Mouse (Mus musculus): ENCODE measurements around the gene Galnt2.

DNA sequence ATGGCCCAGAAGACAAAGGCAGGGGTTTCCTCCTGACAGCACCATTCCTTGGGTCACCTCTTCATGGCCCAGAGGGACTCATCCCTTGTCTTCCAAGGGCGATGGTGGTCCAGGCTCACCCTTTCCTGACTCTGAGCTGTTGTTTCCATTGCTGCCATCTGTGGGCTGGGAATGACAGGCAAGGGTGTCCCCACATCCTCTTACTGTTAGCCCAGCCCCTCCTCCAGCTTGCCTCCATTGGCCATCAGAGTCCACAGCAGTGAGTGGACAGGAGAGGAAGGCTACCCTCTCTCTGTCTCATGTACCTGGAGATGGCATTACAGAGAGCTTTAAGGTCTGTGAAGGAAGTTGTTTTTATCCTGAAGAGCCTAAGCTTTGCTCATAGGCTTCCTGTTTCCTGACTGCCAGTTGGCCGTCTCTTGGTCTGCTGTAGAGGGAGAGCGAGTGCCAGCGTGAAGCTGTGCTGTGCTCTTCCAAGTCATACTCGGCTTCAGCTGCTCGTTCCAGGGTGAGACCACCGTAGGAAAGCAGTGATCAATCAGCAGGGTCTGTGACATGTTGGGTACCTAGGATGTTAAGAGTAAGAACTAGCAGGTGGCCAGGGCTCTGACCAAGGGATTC, 70.9 kb downstream of the Galnt2 start:
- TF ChIP-seq POU5F1 (IDR thresholded peaks at IDR 0.05; ENCODE audit: borderline replicate concordance, low read length): no peak
- TF ChIP-seq CTCF (conservative IDR thresholded peaks at IDR 0.05; ENCODE audit: low read length): no peak
